Mouse (Mus musculus) MEL (cell line): Measurements from ENCODE around the gene Pld4. TPM values are rescaled to one million over a fixed set of nuclear protein-coding genes. Genes with fewer than 3 reads are reported as not detected.

ENCODE experiments used
- DNase-seq: peaks from one replicate; pipeline ENCODE4 v3.0.0; 2011; ENCODE audit warnings: low read depth, low spot score
- H3K27ac ChIP-seq: 2 replicates; pipeline ENCODE4 v1.5.1; 2012; ENCODE audit warnings: low read depth, mild to moderate bottlenecking, control low read depth, low read length, moderate library complexity; ENCODE audit not compliant: control insufficient read depth
- H3K27me3 ChIP-seq, 2 experiments: fragments of 150-350 bp in 1 of 2; sonication (generic) in 1 of 2; 2 replicates each; pipeline ENCODE4 v1.6.1; 2012; ENCODE audit warnings: low read length in 2 of 2, mild to moderate bottlenecking in 2 of 2, improper control_type of control experiment in 1 of 2, moderate library complexity in 1 of 2; ENCODE audit not compliant: insufficient read depth in 2 of 2, control insufficient read depth in 1 of 2
- H3K36me3 ChIP-seq, 2 experiments: 2 replicates each; pipeline ENCODE4 v1.6.1; 2012 to 2014; ENCODE audit warnings: low read length in 2 of 2, improper control_type of control experiment in 1 of 2, inconsistent platforms in 1 of 2, mild to moderate bottlenecking in 1 of 2; ENCODE audit not compliant: insufficient read depth in 2 of 2, control insufficient read depth in 1 of 2
- H3K4me1 ChIP-seq, 2 experiments: fragments of 150-350 bp in 1 of 2; sonication (generic) in 1 of 2; 2 replicates each; pipeline ENCODE4 v1.6.1; 2012; ENCODE audit warnings: low read length in 2 of 2, improper control_type of control experiment in 1 of 2, mild to moderate bottlenecking in 1 of 2; ENCODE audit not compliant: insufficient read depth in 2 of 2, control insufficient read depth in 1 of 2
- H3K4me3 ChIP-seq, 2 experiments: fragments of 150-350 bp in 1 of 2; sonication (generic) in 1 of 2; 2 replicates each; pipeline ENCODE4 v1.5.1; 2012; ENCODE audit warnings: low read depth in 2 of 2, low read length in 2 of 2, mild to moderate bottlenecking in 2 of 2, moderate library complexity in 2 of 2, control low read depth in 1 of 2, improper control_type of control experiment in 1 of 2; ENCODE audit not compliant: control insufficient read depth in 1 of 2, insufficient read depth in 1 of 2
- H3K79me2 ChIP-seq: 2 replicates; pipeline ENCODE4 v1.6.1; 2012; ENCODE audit warnings: mild to moderate bottlenecking, low read length, moderate library complexity; ENCODE audit not compliant: control insufficient read depth, poor library complexity, insufficient read depth
- H3K9ac ChIP-seq: 2 replicates; pipeline ENCODE4 v1.6.1; 2012; ENCODE audit warnings: low read depth, mild to moderate bottlenecking, control low read depth, low read length, moderate library complexity; ENCODE audit not compliant: control insufficient read depth, poor library complexity, severe bottlenecking
- H3K9me3 ChIP-seq: fragments of 150-350 bp; sonication (generic); replicated peaks from 2 replicates; pipeline ENCODE4 v1.6.1; 2012; ENCODE audit warnings: mild to moderate bottlenecking, low read length, improper control_type of control experiment, moderate library complexity; ENCODE audit not compliant: insufficient read depth
- BHLHE40 ChIP-seq: IDR thresholded peaks from 2 replicates; pipeline ENCODE4 v1.6.1; 2012; ENCODE audit warnings: low read depth, mild to moderate bottlenecking, inconsistent platforms, low read length, improper control_type of control experiment, borderline replicate concordance
- CHD1 ChIP-seq: IDR thresholded peaks from 2 replicates; pipeline ENCODE4 v1.6.1; 2012; ENCODE audit warnings: low read depth, mild to moderate bottlenecking, inconsistent platforms, low read length, improper control_type of control experiment
- CHD2 ChIP-seq: IDR thresholded peaks from 2 replicates; pipeline ENCODE4 v1.6.1; 2011; ENCODE audit warnings: low read length, improper control_type of control experiment
- CTCF ChIP-seq, 3 experiments: IDR thresholded peaks in 2 of 3; conservative IDR thresholded peaks in 1 of 3; 2 replicates each; pipeline ENCODE4 v1.5.1; 2011 to 2012; ENCODE audit warnings: low read length in 3 of 3, low read depth in 2 of 3, mild to moderate bottlenecking in 2 of 3, improper control_type of control experiment in 1 of 3, inconsistent platforms in 1 of 3, mixed read lengths in 1 of 3, moderate library complexity in 1 of 3; ENCODE audit not compliant: control insufficient read depth in 1 of 3, insufficient read depth in 1 of 3, poor library complexity in 1 of 3, severe bottlenecking in 1 of 3
- E2F4 ChIP-seq: IDR thresholded peaks from 2 replicates; pipeline ENCODE4 v1.6.1; 2011; ENCODE audit warnings: low read depth, low read length, improper control_type of control experiment, borderline replicate concordance
- ELF1 ChIP-seq: IDR thresholded peaks from 2 replicates; pipeline ENCODE4 v1.6.1; 2014; ENCODE audit warnings: low read depth, mild to moderate bottlenecking, inconsistent platforms, low read length, improper control_type of control experiment, moderate library complexity
- EP300 ChIP-seq, 2 experiments: IDR thresholded peaks; 2 replicates each; pipeline ENCODE4 v1.6.1; 2011; ENCODE audit warnings: improper control_type of control experiment in 2 of 2, low read length in 2 of 2, low read depth in 1 of 2, mild to moderate bottlenecking in 1 of 2
- ETS1 ChIP-seq: IDR thresholded peaks from 2 replicates; pipeline ENCODE4 v1.6.1; 2012; ENCODE audit warnings: low read depth, mild to moderate bottlenecking, inconsistent platforms, low read length, improper control_type of control experiment, moderate library complexity
- GATA1 ChIP-seq: IDR thresholded peaks from 2 replicates; pipeline ENCODE4 v1.6.1; 2011; ENCODE audit warnings: low read depth, low read length, improper control_type of control experiment
- HCFC1 ChIP-seq: IDR thresholded peaks from 2 replicates; pipeline ENCODE4 v1.6.1; 2012; ENCODE audit warnings: low read depth, mild to moderate bottlenecking, inconsistent platforms, low read length, improper control_type of control experiment, moderate library complexity
- MAX ChIP-seq: IDR thresholded peaks from 2 replicates; pipeline ENCODE4 v1.6.1; 2011; ENCODE audit warnings: low read length, improper control_type of control experiment
- MXI1 ChIP-seq: IDR thresholded peaks from 2 replicates; pipeline ENCODE4 v1.6.1; 2011; ENCODE audit warnings: mild to moderate bottlenecking, low read depth, low read length, improper control_type of control experiment
- NELFE ChIP-seq: IDR thresholded peaks from 2 replicates; pipeline ENCODE4 v1.6.1; 2011; ENCODE audit warnings: low read depth, low read length, improper control_type of control experiment
- POLR2A ChIP-seq, 2 experiments: IDR thresholded peaks; 2 replicates each; pipeline ENCODE4 v1.6.1; 2011 to 2012; ENCODE audit warnings: low read length in 2 of 2, mild to moderate bottlenecking in 2 of 2, control low read depth in 1 of 2, improper control_type of control experiment in 1 of 2, low read depth in 1 of 2, moderate library complexity in 1 of 2; ENCODE audit not compliant: control insufficient read depth in 1 of 2, insufficient read depth in 1 of 2, poor library complexity in 1 of 2
- POLR2AphosphoS5 ChIP-seq: IDR thresholded peaks from 2 replicates; pipeline ENCODE4 v1.6.1; 2012; ENCODE audit warnings: low read depth, borderline replicate concordance, mild to moderate bottlenecking, inconsistent platforms, low read length, moderate library complexity, mixed read lengths
- RAD21 ChIP-seq: IDR thresholded peaks from 2 replicates; pipeline ENCODE4 v1.6.1; 2011; ENCODE audit warnings: mild to moderate bottlenecking, low read depth, low read length, improper control_type of control experiment
- TAL1 ChIP-seq: IDR thresholded peaks from 2 replicates; pipeline ENCODE4 v1.6.1; 2012; ENCODE audit warnings: mild to moderate bottlenecking, inconsistent platforms, low read length, moderate library complexity, mixed read lengths
- TBP ChIP-seq: IDR thresholded peaks from 2 replicates; pipeline ENCODE4 v1.8.0; 2011; ENCODE audit warnings: low read depth, low read length, improper control_type of control experiment
- UBTF ChIP-seq: IDR thresholded peaks from 2 replicates; pipeline ENCODE4 v1.6.1; 2012; ENCODE audit warnings: low read depth, mild to moderate bottlenecking, inconsistent platforms, low read length, improper control_type of control experiment, moderate library complexity, borderline replicate concordance; ENCODE audit not compliant: insufficient read depth
- USF2 ChIP-seq, 2 experiments: IDR thresholded peaks; 2 replicates each; pipeline ENCODE4 v1.6.1; 2011 to 2012; ENCODE audit warnings: improper control_type of control experiment in 2 of 2, low read length in 2 of 2, borderline replicate concordance in 1 of 2, inconsistent platforms in 1 of 2, low read depth in 1 of 2, mild to moderate bottlenecking in 1 of 2; ENCODE audit not compliant: insufficient read depth in 1 of 2
- ZNF384 ChIP-seq: IDR thresholded peaks from 2 replicates; pipeline ENCODE4 v1.6.1; 2012; ENCODE audit warnings: low read depth, mild to moderate bottlenecking, inconsistent platforms, low read length, improper control_type of control experiment
- polyA plus RNA-seq, 2 experiments: library from polyadenylated mRNA; stranded (reverse) in 1 of 2; unstranded in 1 of 2; fragments of >175 nt in 1 of 2; fragments of >200 nt in 1 of 2; gene quantifications; 2 replicates each; pipeline versions ENCODE4 v1.2.1 to v1.2.4; 2012; ENCODE audit warnings: low replicate concordance in 2 of 2, low read depth in 1 of 2; ENCODE audit not compliant: insufficient read length in 2 of 2, insufficient read depth in 1 of 2, missing spikeins in 1 of 2
- total RNA-seq: library from RNA; depleted of rRNA; stranded (reverse); fragments of 300-350 nt; gene quantifications from 2 replicates; pipeline ENCODE4 v1.2.3, GENCODE M21; 2012

Gene Pld4
- total and polyA plus RNA-seq, 3 experiments: 9.7 to 16.4 TPM; not detected in 1

DNA sequence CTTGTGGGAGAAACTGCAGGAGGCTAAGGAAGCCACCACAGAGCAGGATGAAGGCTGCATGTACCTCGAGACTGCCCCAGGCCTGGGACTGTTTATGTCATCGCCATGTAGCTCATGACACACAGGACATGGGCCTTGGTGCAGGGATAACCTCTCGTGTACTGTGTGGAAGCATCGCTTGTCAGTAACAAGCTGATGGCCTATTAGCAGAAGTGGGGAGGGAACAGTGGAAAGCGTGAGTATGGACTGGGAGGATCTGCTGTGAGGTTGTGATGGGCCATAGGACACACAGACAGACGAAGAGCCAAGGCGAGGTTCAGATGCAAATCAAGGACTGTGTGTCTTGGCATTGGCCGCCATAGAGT lies 12.9 kb upstream of the Pld4 start:
- H3K27ac ChIP-seq: no peak overlapping the region
- H3K79me2 ChIP-seq: no peaks in the 10 kb centered on the region; the same call in 1 of the 2 replicates

DNA sequence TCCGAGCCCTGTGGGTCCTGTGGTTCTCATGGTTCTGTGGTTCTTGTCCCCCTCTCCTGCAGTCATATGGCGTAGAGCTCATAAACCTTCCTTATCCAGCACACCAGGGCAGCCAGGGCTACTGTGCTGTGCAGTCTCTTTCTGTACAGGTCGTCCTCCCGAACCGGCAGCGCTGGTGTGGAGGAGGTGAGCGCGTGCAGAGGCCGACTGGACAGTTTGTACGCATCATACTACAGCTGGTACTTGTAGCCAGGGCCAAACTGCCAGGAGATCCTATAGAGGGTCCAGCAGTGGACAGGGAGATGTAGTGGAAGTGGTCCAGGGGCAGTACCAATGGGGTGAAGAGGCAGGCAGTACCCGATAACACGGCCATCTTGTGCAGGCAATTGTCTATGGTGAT lies 9.5 kb upstream of the Pld4 start:
- Histone ChIP-seq H3K36me3 (no peaks in the 10 kb centered on the region), H3K79me2 (no peaks in the 10 kb centered on the region), H3K27ac (no peak overlapping the region), H3K9me3 (no peaks in the 10 kb centered on the region), H3K9ac (no peak overlapping the region), H3K4me1 (peaks cover 0 to 6% of the 10 kb centered on the region in 2 experiments; a peak in 3 of 4 replicates), H3K27me3 (peaks cover 32 to 34% of the 10 kb centered on the region in 2 experiments), H3K4me3 (no peak overlapping the region)
- TF ChIP-seq POLR2AphosphoS5 (0 out of 2 replicates have a peak, but pooled peaks have one; percentile 74), TBP (no peak)
- no peak for DNase-seq

More for the DNA sequence above, 12.9 kb upstream of the Pld4 start:
- no peaks in the 10 kb centered on the region for H3K9me3 ChIP-seq
- DNase-seq: peak; percentile 34
- peaks cover 0 to 10% of the 10 kb centered on the region in 2 experiments; a peak in 2 of 4 replicates for H3K36me3 ChIP-seq
- peaks cover 8 to 16% of the 10 kb centered on the region in 2 experiments for H3K27me3 ChIP-seq
- H3K4me3 ChIP-seq: no peak overlapping the region
- no peak for TF ChIP-seq EP300 (IDR thresholded peaks at IDR 0.05; ENCODE audit: low read depth in 1 of 2, low read length in 2 of 2)
- TF ChIP-seq ELF1: no peak
- TF ChIP-seq BHLHE40: no peak
- no peak for TF ChIP-seq E2F4
- no peak for TF ChIP-seq ZNF384
- TF ChIP-seq CTCF (IDR thresholded peaks at IDR 0.05 in 2 of 3, conservative IDR thresholded peaks at IDR 0.05 in 1 of 3; ENCODE audit: control insufficient read depth in 1 of 3, insufficient read depth in 1 of 3, low read depth in 2 of 3, low read length in 3 of 3, poor library complexity in 1 of 3, severe bottlenecking in 1 of 3): no peak
- TF ChIP-seq MAX: no peak
- TF ChIP-seq CHD2: no peak
- H3K9ac ChIP-seq: no peak overlapping the region
- H3K4me1 ChIP-seq: peaks cover 6 to 11% of the 10 kb centered on the region in 2 experiments; a peak in 3 of 4 replicates

DNA sequence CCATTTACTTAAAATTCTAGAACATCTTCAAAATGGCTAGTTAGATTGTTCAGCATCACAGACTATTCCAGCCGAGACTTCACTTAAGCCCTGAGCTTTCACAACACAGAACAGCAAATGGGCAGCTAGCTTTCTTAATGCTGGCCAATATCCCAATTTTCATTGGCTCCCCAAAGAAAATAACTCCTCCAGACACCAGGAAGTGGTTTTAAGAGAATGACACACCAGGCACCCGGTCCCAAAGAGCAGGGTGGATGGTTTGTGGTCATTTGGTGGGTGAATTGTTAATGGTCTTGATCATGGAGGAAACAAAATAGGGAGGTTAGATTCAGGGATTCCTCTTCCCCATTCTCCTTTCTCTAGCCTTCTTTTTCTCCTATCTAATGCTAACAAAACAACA lies 8.1 kb upstream of the Pld4 start:
- Histone ChIP-seq H3K9ac (no peak overlapping the region), H3K79me2 (no peaks in the 10 kb centered on the region), H3K27ac (no peak overlapping the region), H3K9me3 (no peaks in the 10 kb centered on the region), H3K27me3 (peaks cover 42% of the 10 kb centered on the region in 2 experiments), H3K4me3 (no peak overlapping the region), H3K36me3 (no peaks in the 10 kb centered on the region), H3K4me1 (peaks cover 0 to 6% of the 10 kb centered on the region in 2 experiments; a peak in 3 of 4 replicates)
- DNase-seq: peak; percentile 25
- TF ChIP-seq GATA1 (no peak), E2F4 (no peak), EP300 (IDR thresholded peaks at IDR 0.05; ENCODE audit: low read depth in 1 of 2, low read length in 2 of 2) (no peak), HCFC1 (no peak), CHD1 (no peak), RAD21 (no peak), CHD2 (no peak), NELFE (no peak), TAL1 (no peak), ETS1 (no peak), MXI1 (no peak), POLR2A (IDR thresholded peaks at IDR 0.05; ENCODE audit: control insufficient read depth in 1 of 2, insufficient read depth in 1 of 2, low read depth in 1 of 2, low read length in 2 of 2, poor library complexity in 1 of 2) (no peak), USF2 (IDR thresholded peaks at IDR 0.05; ENCODE audit: borderline replicate concordance in 1 of 2, insufficient read depth in 1 of 2, low read depth in 1 of 2, low read length in 2 of 2) (no peak), UBTF (no peak)
